Mouse (Mus musculus) retina, adult 2 months (tissue): ENCODE data around the gene Btd.

Source experiments
- DNase-seq: peaks from one replicate; pipeline ENCODE4 v3.0.0-alpha.2; 2012; ENCODE audit warnings: low read depth, low spot score

Btd gene

GRCm38 (mm10) chr14:31664903-31665565 lies 24.2 kb downstream of the Btd start:
- no peak for DNase-seq

DNA sequence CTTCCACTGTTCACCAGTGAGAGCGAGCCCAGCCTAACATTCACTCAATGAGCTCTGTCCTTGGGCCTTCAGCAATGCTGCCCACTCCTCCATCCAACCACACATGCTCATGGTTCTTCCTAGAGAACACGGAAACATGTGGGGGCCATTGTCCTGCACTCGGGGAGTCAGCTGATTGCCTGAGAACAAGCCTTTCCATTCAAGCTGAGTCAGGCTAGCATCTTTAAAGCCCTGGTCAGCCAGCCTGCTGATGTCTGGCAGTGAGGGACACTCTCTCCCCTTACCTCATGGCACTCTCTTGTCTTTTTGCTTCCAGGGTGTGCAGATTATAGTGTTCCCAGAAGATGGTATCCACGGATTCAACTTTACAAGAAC lies 24.7 kb downstream of the Btd start:
- no peak for DNase-seq

DNA sequence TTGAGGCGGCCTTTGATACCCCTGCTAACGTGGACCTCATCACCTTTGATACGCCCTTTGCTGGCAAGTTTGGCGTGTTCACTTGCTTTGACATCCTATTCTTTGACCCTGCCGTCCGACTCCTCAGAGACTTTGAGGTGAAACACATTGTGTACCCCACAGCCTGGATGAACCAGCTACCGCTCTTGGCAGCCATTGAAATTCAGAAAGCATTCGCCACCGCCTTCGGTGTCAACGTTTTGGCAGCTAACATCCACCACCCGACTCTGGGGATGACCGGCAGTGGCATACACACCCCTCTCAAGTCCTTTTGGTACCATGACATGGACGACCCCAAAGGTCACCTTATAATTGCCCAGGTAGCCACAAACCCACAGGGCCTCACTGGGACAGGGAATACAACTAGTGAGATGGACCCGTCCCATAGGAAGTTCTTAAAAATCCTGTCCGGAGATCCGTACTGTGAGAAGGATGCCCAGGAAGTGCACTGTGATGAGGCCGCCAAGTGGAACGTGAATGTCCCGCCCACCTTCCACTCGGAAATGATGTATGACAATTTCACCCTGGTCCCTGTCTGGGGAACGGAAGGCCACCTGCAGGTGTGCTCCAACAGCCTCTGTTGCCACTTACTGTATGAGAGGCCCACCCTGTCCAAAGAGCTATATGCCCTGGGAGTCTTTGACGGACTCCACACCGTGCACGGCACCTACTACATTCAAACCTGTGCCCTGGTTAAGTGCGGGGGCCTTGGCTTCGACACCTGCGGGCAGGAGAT lies 26.3 kb downstream of the Btd start:
- no peak for DNase-seq

- DNase-seq, result no peak
Observed at GRCm38 (mm10) chr14:31667741-31668140, 26.9 kb downstream of the Btd start.

DNA sequence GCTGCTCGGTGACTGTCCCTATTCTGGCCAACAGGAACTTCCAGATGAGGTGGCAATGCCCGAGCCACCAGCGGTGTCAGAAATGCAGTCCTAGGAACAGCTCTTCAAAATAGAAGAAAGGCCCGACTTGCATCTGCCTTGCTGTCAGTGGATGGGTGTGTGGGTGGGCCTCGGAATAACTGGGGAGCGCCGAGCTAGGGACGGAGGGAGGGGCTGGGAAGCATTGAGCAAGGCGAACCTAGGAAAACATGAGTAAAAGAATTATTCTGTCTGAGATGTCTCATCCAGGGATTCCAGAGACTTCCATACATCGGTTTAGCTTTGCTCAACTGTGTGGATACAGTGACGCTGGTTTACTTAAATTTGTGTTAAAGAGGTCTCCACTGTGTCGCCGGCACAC lies 27.5 kb downstream of the Btd start:
- DNase-seq, result no peak

DNA sequence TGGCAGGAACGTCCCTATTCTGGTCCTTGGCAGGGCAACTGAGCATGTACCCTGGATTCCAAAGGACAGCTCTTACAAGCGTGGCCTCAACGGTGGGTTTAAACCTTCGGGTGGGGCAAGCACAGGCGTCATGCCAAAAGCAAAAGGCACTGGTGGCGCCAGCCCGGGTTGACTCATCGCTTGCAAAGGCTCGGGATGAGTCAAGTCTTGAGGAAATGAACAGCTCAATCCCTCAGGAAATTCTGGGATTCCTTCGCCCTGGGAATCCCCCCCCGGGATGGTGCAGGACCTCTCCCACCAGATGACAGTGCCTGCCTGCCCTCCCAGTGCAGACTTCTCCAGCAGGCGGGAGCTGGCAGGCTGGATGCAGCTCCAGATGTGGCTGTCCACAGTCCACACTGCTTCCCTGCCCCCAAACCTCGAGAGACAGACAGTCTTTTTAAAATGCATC lies 28.4 kb downstream of the Btd start:
- no peak for DNase-seq

- DNase-seq, result no peak
Observed at GRCm38 (mm10) chr14:31669642-31670490, 29.0 kb downstream of the Btd start.

DNA sequence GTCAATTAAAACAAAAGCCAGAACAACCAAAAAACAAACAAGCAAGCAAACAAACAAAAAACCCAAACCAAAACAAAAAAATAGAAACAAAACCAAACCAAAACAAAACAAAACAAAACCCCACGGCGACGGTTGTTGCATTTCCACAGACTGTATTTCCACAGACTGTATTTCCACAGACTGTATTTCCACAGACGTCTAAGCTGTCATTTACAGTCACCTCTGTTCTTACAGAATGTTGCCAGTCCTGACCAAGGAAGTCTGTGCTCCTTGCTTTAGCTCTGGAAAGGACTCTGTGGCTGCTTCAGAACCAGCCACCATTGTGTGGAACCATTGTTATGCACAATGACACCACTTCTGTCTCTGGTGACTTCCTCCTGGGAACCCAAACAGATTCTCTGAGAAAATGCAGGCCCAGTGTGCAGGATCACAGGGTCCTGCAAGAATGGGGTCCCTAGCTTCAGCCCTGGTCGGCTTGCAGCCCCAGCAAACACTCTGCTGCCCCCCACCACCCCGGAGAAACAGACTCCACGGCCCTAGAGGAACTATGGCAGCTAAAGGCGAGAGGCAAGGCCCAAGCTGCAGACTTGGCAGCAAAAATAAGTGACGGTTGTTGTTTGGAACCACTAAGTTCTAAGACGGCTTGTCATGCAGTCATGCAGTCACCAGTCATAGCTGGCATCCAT lies 30.9 kb downstream of the Btd start:
- DNase-seq, result no peak

DNA sequence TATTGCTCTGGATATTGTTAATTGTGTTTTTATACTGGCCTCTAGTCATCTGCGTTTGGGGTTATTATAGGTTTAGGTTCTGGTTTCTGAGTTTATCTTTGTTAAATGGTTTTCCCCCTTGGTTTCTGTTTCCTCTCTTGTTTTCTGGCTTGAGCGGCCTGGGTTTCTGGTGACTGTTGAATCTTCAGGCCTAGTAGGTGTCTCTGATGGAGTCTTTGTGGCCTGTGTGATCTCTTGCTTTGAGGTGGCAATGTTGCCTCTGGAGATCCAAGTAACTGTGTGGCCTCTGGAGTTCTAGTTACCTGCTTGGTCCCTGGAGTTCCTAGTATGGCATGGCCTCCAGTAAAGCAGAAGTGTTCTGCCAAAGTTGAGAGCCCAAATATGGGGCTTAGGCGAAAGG lies 39.8 kb downstream of the Btd start:
- no peak for DNase-seq

- no peak for DNase-seq
Observed at GRCm38 (mm10) chr14:31681291-31681690, 40.5 kb downstream of the Btd start.

DNA sequence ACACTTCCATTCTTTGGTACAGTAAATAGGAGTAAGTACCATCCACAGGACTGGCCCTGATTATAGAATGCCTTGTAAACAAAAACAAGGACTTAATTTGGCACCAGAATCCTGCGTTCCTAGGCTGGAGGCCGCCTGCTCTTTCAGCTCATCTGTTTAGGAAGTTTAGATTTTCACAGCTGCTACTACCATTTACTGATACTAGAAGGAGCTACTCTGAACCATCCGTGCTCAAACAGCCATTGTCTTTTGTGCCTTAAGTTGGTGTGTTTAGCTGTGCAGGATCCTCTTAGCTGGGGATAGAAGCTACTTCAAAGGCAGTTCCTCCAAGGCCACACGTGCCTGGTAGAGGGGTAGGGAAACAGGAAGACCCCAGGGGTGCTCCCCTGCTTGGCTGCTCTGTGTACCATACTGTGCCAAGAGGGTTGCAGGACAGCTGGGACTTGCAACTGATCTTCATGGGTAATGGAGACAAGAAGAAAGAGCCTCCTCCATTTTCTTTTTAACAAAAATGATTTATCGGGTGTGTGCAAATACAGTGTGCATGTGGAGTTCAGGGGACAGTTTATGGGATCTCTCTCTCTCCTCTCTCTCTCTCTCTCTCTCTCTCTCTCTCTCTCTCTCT lies 41.2 kb downstream of the Btd start:
- no peak for DNase-seq

GRCm38 (mm10) chr14:31683610-31684009 lies 42.8 kb downstream of the Btd start:
- DNase-seq, result no peak

DNA sequence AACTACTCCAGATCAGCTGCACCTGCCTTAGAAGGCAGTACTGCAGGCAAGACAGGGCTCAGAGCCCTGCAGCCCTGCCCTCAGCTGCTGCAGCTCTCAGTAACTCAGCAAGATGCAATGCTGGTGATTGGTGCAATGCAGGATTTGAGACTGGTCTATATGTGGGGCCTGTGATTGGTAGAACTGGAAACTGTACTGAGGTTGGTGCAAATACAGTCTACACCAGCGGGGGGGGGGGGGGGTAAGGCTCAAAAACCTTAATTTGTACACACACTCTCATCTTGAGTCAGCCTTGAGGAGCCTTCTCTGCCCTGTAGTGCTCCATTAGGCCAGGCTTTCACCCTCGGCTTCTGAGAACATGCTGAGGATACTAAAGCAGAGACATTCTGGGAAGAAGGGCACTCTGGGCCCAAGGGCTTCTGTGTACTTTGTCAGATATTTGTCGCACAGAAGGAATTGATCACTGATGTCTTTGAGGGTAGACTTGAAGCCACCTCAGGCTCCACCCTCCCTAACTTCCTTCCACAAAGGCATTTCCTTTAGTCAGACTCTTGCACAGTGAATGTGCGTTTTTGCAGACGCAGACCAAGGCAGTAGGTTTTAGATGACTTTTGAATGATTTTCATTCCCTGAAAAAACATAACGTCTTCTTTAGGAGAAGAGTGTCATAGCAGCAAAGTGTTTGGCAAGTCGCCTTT lies 43.7 kb downstream of the Btd start:
- DNase-seq, result no peak

- DNase-seq, result no peak
Observed at GRCm38 (mm10) chr14:31685680-31686079, 44.9 kb downstream of the Btd start.

DNA sequence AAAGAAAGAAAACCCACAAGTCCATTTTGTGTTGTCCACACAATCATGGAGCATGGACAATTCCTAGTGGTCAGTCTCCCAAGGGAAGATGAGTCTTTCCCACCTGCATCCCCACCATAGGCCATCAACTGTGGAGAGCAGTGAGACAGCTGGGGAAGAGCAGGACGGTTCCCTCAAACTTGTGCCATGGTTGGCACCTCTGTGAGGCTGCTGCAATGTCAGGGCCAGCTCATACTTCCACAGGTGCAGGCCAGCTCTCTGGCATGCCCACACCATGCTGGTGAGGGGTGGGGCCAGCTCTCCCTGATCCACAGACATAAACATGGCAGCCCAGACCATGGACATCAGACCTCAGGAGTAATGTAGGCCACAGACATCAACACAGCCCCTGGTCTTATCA lies 45.4 kb downstream of the Btd start:
- DNase-seq, result no peak

- DNase-seq, result no peak
Observed at GRCm38 (mm10) chr14:31692536-31692935, 51.7 kb downstream of the Btd start.

GRCm38 (mm10) chr14:31696206-31696984 lies 55.6 kb downstream of the Btd start:
- DNase-seq, result no peak

DNA sequence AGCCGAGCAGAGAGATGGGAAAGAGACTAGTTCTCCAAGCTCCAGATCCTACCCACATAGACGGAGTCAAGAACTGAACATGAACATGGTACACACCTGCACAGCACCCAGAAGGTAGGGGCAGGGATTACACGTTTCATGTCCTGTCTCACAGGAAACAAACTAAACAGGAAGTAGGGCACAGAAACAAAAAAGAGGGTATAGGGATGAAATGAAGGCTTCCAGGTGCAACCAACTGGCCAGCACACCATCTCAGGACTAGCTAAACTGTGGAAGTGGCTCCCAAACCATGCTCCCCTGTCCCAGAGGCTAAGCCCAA lies 56.1 kb downstream of the Btd start:
- DNase-seq, result no peak

GRCm38 (mm10) chr14:31697346-31697745 lies 56.5 kb downstream of the Btd start:
- no peak for DNase-seq

DNA sequence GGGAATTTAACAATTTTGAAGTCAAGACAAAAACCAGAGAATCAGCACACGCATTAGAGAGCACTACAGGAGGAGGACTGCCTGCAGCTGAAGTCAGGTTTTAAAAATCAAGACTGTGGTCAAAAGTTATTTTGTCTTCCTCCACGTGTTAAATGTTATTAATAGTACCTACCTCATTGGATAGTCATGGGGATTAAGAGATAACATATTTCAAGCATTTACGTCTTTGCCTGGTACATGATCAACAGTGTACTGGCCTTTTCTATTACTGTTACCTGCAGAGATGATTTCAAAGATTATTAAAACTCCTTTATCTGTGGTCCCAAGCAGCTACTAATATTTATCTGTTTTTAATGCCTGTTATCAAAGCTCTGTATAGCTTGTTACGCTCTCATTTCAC lies 56.9 kb downstream of the Btd start:
- no peak for DNase-seq
